Mouse (Mus musculus): ENCODE measurements around the gene Tmem30a.

The Tmem30a gene

DNA sequence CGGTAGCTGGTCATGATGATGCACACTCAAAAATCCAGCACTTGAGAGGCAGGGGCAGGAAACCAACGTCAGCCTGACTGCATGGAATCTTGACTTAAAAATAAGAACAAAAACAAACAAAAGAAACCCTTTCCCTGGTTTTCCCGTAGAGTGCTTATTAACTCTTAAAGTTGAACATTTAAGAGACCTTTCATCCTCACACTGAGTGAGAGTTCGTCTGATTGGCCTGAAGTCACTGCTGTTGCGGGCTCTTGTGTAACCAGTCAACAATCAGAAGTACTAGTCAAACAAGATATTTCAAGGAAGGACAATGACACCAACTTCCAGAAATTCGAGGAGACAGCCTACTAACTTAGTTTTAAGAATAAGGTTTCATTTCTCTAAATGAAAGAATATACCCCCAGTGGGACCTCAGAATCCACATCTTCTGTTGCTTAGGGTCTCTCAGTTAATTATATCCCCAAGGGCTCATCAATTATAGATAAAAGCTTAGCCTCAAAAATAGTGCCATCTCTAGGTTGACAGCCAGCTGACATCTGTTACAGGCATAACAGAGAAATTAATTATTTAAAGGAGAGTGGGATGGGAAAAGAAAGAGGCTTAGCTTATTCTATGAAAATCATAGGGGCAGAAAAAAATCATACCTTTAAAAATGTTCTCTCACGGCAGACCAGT lies 3.3 kb upstream of the Tmem30a start:
- DNase-seq (ENCODE audit: extremely low read depth, low read depth, low spot score): no peak

DNA sequence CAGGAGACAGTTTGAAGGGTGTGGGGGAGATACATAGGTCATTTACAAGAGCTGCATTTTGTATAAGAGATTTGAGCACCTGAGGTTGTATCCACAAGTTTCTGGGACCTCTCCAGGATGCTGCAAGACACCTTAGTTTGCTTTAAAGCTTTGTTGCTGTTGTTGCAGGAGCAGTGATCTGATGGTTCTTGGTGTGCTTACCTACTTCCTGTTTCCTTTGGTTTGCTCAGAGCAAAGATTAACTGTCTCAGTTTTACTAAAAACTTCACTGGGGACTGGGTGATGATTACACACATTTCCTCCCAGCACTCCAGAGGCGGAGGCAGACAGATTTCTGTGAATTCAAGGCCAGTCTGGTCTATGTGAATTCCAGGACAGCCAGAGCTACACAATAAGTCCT lies 1.8 kb upstream of the Tmem30a start:
- DNase-seq (ENCODE audit: extremely low read depth, low read depth, low spot score): no peak

DNA sequence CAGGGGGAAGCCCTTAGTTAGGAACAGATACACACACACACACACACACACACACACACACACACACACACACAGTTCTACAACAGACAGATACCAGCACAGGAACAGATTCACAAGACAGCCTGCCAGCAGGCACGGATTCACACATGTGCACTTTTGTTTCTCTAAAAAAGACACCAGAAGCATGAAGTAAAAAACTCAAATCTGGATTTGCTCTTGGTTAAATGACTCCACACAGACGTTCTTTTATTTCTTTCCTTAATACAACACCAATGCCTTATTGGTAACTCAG lies 7.6 kb downstream of the Tmem30a start:
- DNase-seq (ENCODE audit: extremely low read depth, low read depth, low spot score): no peak

DNA sequence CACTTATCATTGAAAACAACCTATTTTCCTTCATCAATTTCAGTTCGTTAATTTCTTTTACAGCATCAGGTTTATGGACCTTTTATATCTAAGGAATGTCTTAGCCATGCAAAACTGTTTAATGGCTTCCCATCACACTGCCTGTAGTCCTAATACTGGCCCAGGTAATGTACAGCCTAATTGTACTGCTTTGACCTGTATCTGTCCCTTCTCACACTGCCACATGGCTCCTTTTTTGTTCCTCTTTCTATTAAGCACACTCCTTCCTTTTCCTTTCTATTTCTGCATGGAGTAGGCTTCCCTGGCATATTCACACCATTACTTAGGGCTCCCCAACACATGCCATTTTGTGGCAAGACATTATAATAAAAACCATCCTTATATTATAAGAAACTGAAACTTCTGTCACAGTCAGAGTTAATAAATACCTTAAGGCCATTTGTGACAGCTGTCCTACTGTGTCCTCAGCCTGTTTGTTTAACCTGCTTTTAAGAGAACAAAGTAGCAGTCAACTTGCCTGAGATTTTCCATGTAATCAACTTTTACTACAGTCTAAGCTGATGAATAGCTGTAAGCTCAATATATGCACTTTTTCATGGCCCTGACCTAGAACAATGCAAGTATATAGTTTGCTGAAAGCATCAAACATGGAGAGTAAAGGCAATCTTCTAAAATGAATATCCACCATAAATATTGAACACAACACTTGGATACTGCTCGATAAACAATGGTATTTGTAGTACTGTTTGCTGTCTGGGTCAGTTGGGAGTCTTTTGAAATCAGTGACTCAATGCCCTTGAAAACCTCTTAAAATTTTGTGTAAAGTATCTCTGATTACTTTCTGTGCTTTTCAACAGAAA lies 8.1 kb downstream of the Tmem30a start:
- DNase-seq (ENCODE audit: extremely low read depth, low read depth, low spot score): no peak

DNA sequence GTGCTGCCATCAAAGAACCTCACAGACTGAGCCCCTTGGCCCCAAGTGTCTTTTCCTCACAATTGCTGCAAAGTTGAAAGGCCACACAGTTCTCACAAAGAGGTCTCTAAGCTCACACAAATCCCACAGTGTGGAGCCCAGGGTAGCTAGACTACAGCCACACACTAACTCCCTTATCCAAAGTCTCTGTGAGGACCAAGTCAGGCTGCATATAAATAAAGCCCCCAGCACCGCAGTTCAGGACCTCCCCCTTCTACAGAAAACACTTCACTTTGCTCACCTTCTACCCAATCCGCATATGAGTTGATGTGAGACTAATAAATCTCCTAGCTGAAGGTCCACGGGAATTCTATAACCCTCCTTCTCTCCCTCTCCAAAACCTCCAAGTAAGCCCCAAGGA lies 8.9 kb downstream of the Tmem30a start:
- DNase-seq (ENCODE audit: extremely low read depth, low read depth, low spot score): no peak

DNA sequence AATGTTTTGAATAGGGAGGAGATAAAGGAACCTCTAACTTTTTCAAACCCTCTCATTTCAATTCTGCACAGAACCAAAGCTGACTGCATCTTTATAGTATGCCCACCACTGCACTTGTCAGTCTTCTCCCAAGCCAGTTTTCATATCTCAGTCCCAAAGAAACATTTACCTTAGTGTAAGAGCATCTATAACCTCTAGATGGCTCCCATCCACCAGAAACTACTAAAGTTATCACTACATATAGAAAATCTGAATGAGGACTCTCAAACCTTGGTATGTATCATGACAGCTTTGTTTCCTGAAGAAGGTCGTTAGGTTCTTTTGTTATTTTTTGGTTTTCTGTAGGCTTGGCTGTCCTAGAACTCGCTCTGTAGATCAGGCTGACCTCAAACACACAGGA lies 14.0 kb downstream of the Tmem30a start:
- no peak for DNase-seq (ENCODE audit: extremely low read depth, low read depth, low spot score)

DNA sequence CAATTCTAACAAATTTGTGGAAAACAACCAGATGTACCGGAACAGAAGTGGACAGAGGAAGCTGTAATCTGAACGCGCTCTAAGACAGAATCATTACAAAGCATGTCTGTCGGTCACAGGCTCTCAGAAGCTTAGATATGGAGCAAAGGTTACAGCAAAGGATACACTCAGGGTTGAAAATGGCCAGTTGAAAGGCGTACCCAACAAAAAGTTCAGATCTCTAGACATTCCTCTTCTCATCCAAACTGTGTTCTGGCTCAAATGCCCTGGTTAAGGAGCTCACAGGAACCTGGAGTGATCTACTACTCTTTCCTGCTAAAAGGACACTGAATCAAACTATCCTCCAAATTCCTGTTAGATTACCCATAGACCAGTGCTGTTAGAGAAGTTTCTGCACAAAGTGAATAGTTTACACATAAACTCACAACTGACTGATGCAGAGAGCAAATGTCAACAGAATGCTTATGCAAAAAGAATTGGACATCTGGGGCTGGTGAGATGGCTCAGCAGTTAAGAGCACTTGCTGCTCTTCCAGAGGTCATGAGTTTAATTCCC lies 26.2 kb downstream of the Tmem30a start:
- DNase-seq (ENCODE audit: extremely low read depth, low read depth, low spot score): no peak

DNA sequence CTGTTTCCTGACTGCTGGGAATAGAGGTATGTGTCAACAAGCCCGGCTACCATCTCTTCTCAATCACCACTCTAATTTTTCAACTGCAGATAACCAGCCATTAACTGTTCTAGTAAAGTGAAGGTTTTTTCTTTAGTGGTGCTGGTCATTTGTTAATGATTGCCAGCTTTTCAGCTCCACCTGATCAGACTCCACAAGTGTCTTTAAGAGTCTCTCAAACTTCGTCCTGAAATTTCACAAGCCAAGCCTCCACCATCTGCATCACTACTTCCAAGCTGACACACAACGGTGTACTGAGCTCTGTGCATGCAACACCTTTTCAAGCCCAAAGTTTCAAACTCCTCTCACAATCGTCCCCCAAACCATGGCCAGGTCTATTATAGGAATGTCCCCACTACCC lies 28.0 kb downstream of the Tmem30a start:
- no peak for DNase-seq (ENCODE audit: extremely low read depth, low read depth, low spot score)

DNA sequence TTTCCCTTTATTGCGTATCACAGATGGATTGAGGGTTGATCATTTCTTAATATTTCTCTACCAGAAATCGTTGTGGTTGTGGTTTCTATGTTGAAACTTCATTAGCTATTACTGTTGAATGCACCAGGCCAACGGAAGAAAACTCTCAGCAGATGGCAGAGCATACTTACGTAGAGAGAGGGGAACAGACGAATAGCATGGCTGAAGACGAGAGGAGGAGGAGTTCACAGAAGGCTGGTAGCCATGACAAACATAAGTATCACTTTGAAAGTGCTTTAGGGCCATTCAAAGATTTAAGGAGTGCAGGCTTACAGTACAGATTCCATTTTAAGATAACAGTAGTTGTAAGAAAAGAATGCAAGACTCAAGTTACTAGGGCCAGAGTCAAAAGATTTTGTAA lies 30.8 kb downstream of the Tmem30a start:
- DNase-seq (ENCODE audit: extremely low read depth, low read depth, low spot score): no peak

DNA sequence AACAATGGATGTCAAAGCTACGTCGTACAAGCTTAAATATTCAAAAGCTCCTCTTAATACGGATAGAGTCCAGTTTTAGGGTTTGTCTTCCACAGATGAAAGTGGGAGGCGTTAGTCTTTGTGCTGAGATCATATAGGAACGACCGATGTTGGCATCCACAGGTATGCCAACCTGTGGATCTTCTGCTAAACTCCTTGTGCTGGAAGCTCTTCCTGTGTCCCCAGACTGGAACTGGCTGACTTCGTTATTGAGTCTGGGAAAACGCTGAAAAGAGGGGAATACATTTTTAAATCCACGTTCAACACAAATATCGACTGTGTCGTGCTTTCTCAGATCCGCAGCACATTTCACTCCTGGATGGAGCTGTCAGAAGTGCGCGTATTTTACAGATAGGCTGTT lies 33.2 kb downstream of the Tmem30a start:
- DNase-seq (ENCODE audit: extremely low read depth, low read depth, low spot score): no peak

DNA sequence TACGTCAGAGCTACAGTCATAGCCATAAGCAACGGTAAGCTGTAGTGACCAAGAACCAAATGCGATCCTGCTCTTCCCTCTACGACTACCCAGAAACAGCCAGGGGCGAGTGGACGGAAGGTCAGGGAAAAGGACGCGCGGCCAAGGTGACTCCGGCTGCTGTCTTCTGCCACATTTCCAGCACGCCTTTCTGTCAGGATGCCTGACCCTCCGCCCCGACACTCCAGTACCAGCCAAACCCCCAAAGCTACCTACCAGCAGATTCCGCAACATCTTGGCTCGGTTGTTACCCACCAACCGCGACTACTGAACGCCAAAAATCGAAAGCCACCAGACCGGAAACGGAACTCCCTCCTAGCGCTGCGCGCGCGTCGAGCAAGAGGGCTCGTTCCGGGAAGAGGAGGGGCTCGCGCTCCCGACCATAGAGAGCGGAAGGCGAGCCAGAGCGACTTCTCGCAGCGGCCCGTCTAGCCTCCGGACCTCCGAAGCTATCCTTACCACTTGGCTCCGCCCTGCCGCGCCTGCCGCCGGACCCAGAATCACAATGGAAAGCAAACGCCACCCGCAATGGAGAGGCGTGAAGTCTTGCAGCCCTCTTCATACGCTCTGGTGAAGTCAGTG lies 33.8 kb downstream of the Tmem30a start, which contains the start of gene Cox7a2:
Gene Cox7a2, minus strand, starts transcription at position 494 of the 621 bp plus-strand sequence.
- peak; percentile 78 for DNase-seq (ENCODE audit: extremely low read depth, low read depth, low spot score)

DNA sequence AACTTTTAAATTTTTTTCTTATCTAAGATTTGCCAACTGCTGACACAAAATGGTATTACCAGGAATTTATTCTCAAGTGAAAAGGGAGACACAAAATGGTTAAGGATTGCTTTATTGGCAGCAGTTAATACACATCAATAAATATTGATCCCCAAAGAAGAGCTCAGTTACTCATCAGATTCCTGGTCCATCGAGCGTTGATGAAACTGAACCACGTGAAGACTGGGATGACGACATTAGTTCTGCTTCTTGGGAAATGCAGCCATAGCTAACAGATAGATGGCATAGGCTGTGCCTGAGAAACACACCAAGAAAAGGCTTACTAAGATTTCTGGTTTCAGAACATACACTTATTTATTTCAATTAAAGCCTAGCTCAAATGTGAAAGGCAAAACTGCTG lies 38.0 kb downstream of the Tmem30a start:
- no peak for DNase-seq (ENCODE audit: extremely low read depth, low read depth, low spot score)

DNA sequence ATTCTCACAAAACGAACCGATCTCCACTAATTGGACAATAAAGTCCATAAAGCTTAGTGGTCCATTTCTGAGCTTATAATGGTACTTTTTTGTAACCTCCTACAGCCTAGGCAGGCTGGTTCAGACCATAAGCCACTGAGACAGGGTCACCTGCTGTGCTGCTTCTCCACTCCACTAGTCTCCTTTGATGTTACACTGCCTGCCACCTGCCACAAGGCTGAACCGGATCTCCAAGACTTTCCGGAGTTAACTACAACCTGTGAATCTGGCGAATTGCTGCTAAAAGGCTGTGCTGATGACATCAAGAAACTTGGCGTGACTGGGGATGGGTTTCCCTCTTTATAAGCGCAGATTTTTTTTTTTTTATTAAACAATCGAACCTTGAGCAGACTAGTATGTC lies 41.5 kb downstream of the Tmem30a start:
- DNase-seq (ENCODE audit: extremely low read depth, low read depth, low spot score): no peak

DNA sequence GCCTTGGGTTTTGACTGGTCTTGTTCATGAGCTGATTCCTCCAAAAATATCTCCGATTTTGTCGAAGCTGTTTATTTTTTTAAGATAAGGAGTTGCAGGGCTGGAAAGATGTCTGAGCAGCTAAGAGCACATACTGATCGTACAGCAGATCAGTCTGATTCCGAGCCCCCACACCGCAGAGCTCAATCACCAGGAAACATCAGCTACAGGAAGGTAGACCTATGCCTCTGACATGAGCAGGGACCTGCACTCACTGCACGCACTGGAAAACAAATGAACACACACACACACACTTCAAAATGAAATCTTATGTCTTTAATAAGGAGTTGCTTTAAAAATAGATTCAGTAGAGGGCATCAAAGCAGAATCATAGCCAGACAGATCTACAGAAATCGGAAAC lies 42.6 kb downstream of the Tmem30a start:
- no peak for DNase-seq (ENCODE audit: extremely low read depth, low read depth, low spot score)

DNA sequence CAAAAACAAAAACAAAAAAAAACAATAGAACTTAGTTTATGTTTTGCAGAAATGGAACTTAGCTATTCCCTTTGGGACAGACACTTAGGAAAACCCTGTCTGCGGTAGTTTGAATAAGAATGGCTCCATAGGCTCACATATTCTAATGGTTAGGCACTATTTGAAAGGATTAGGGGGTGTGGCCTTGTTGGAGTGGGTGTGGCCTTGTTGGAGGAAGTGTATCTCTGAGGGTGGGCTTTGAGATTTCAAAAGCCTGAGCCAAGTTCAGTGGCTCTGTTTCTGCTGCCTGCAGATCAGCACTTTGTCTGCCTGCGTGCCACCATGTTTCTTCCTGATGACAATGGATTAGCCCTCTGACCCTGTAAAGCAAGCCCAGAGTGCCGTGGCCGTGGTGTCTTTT lies 48.3 kb downstream of the Tmem30a start:
- no peak for DNase-seq (ENCODE audit: extremely low read depth, low read depth, low spot score)

DNA sequence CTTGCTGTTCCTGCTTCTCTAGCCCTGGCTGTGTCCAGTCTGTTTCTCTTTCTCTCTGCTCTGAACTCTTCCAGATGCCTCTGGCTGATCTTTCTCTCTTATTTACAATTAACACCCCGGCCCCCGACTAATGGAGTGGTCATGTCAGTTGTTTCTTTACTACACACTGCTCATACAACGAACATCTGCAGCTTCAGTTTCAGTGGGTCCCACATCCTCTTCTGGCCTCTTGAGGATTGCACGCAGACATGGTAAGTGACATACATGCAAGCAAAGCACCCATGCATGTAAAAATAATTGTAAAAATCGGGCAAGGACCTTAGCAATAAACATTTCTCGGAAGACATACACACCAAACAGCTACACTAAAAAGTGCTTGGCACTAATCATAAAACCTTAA lies 57.7 kb downstream of the Tmem30a start:
- no peak for DNase-seq (ENCODE audit: extremely low read depth, low read depth, low spot score)

DNA sequence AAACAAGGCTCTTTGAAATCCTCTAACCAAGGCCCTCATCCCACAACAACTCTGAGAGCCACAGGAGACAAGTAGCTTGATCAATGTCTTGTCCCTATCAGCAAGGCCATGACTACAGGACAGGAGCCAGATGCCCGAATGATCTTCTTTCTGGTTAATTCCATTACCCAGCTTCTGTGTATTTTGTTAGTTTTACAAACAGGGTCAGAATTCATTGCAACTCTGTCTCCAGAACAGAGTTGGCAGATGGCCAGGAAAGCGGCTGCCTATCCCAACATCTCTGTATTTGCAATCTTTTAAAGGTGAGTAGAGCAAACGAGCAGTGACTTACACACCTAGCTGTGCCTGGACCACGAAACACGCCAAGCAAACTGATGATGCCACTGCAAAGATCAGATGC lies 63.0 kb downstream of the Tmem30a start:
- no peak for DNase-seq (ENCODE audit: extremely low read depth, low read depth, low spot score)

DNA sequence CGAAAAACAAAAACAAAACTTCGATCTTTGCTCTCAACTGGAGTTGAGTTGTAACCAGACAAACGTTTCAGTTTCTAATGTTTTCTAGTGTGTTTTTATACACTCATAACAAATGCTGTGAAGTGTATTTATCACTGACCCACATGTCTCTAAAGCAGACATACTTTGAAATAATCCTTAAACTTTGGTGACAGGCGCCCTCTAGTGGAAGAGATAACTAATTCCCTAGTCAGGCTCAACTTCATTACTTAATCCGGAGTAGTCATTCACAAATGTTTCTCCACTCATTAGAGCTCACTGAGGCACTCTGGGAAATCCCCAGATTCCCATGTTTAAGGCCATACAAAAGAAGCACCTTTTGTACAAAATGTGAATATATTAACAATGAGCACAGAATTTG lies 70.2 kb downstream of the Tmem30a start:
- DNase-seq (ENCODE audit: extremely low read depth, low read depth, low spot score): no peak

DNA sequence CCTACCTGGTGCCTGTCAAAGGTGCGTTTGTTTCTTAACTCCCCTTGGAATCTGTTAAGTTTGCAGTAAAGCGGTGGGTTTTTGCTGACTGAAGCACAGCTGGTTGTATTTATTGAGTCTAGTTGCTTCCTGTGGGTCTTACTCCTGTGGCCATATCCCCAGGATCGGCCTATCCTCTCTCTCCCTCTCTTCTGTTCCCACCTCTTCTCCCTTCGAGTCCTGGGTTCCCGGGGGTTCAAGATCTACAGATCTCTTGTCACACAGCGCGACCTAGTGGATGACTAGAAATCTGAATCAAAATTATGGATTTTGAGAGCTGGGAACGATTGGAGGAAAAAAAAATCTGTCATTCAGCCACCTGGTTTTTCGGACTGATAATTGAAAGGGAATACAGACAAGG lies 72.3 kb downstream of the Tmem30a start:
- DNase-seq (ENCODE audit: extremely low read depth, low read depth, low spot score): no peak

DNA sequence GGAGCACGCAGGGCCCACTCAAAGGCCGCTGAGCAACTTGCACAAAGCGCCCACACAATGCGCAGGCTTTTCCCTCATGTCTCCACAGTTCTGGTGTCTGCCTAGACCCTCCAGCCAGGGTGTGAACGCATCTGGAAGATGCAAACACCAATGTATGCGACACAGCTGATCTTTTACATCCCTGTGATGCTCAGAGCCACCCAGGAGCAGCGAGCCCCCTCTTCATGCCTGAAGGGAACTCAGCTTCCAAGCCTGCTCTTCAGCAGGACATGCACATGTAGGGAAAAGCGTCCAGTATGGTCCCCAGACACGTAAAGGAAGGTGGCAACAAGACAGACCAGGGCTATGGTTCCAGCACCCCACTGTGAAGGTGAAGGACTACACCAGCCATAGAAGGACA lies 73.2 kb downstream of the Tmem30a start:
- DNase-seq (ENCODE audit: extremely low read depth, low read depth, low spot score): no peak

DNA sequence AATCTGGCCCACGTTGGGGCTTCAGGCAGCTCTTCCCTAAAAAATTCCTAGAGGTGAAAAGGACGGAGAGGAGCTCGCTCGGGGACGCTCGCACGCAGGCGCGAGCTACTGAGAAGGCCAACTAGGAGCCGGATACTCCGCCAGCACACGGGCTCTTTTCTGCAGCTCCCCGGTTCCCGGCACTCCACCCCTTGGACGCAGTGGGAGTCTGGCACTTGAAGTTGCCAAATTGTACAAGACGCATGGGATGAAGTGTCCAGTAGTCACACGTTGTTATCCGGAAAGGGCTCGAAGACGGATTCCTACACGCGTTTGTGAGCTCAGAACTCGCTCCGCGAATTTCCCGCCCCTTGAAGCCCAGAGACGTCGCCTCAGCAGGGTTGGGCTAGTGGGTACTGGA lies 73.9 kb downstream of the Tmem30a start:
- no peak for DNase-seq (ENCODE audit: extremely low read depth, low read depth, low spot score)
